In the genomic region with DNA sequence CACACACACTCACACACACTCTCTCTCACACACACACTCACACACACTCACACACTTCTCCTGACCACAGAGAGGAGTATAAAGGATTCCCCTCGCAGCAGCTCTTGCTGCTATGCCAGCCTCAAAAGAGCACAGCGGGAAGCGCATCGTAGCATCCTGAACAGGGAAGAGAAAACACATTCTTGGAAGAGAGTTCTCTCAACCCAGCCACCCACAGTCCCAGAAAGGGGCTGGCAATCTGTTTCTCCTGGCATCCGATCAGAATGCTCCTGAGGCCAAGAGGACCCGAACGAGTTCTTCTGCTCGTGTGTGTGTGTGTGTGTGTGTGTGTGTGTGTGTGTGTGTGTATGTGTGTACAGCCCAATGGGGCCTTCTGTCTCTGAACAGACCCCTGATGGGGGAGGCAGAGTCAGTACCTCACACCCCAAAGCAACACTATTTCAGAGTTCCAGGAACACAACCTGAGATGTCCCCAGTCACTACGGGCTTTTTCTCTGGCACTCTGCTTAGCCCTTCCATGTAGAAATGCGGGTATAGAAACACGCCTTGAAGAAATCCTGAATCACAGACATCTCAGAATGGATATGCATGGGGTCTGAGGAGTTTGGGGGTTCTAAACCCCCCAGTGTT, we compare ENCODE assay signal across 12 mouse cellular contexts.
DNase-seq lines count a peak whose midpoint lies in the region; ATAC-seq and TF ChIP-seq lines count a peak whose summit lies in the region.
"Had no signal": no experiment of that assay in that cellular context is flagged by ENCODE, and none has a peak within 500 bp of the region (broad histone marks: within the 10 kb centered on the region; RNA-seq: fewer than 3 reads in every experiment).

No protein-coding gene starts in this region.

- DNase-seq in midbrain, embryonic 14.5 days, result peak; percentile 25
- no peak for DNase-seq in midbrain, embryonic 11.5 days (ENCODE audit: low spot score, missing footprints)
- DNase-seq in frontal cortex, postnatal 25 days (ENCODE audit: low spot score in 2 of 2), result peak; percentile 17 to 35
- DNase-seq in left cerebral cortex, adult 8-10 months (ENCODE audit: low spot score in 2 of 2), result peak; percentile 32 to 68
- DNase-seq in adrenal gland, postnatal 25 days, result no peak
- DNase-seq in liver, postnatal 0 days, result no peak
- no peak for DNase-seq in heart, adult 8-10 months (ENCODE audit: low spot score)
- DNase-seq: kidney, postnatal 14 days; lung, adult 18-20 months had no signal

- no peak overlapping the region for H3K4me2 ChIP-seq in midbrain, embryonic 14.5 days (ENCODE audit: low read length)
- no peak overlapping the region for H3K4me2 ChIP-seq in midbrain, embryonic 11.5 days
- no peak overlapping the region for H3K4me2 ChIP-seq in liver, postnatal 0 days (ENCODE audit: low read depth, low read length)

- no peaks in the 10 kb centered on the region for H3K4me1 ChIP-seq in midbrain, embryonic 14.5 days (ENCODE audit: control insufficient read depth, insufficient read depth, low read length)
- H3K4me1 ChIP-seq in midbrain, embryonic 11.5 days (ENCODE audit: control insufficient read depth, insufficient read depth, low read length), result no peaks in the 10 kb centered on the region
- H3K4me1 ChIP-seq in liver, postnatal 0 days (ENCODE audit: insufficient read depth), result no peaks in the 10 kb centered on the region
- H3K4me1 ChIP-seq: heart, embryonic 10.5 days; midbrain, embryonic 10.5 days had no signal

- no peak for TF ChIP-seq CTCF in liver, postnatal 0 days (IDR thresholded peaks at IDR 0.05; ENCODE audit: low read depth)

- ATAC-seq in midbrain, embryonic 14.5 days (ENCODE audit: low FRiP score, low TSS enrichment), result no peak
- ATAC-seq in midbrain, embryonic 11.5 days (ENCODE audit: low FRiP score), result no peak
- ATAC-seq in CD4-positive, CD25-positive, alpha-beta regulatory T cell, adult 4 months, result no peak
- no peak for ATAC-seq in liver, postnatal 0 days

- no peak for TF ChIP-seq EP300 in liver, postnatal 0 days (IDR thresholded peaks at IDR 0.05; ENCODE audit: low read depth)

- H3K36me3 ChIP-seq in midbrain, embryonic 14.5 days (ENCODE audit: control insufficient read depth, insufficient read depth, low read length), result no peaks in the 10 kb centered on the region
- H3K36me3 ChIP-seq in midbrain, embryonic 11.5 days (ENCODE audit: control insufficient read depth, insufficient read depth, low read length), result no peaks in the 10 kb centered on the region
- no peaks in the 10 kb centered on the region for H3K36me3 ChIP-seq in liver, postnatal 0 days (replicated peaks; ENCODE audit: insufficient read depth, low read length)
- H3K36me3 ChIP-seq: heart, embryonic 10.5 days; midbrain, embryonic 10.5 days had no signal

- H3K27ac ChIP-seq in midbrain, embryonic 14.5 days (replicated peaks; ENCODE audit: low read depth, low read length), result no peak overlapping the region
- H3K27ac ChIP-seq in midbrain, embryonic 11.5 days (ENCODE audit: low read depth, low read length), result no peak overlapping the region
- no peak overlapping the region for H3K27ac ChIP-seq in liver, postnatal 0 days (ENCODE audit: low read depth)
- H3K27ac ChIP-seq: heart, embryonic 10.5 days; midbrain, embryonic 10.5 days had no signal

- 59% methylated on average over 11 of the region's 11 CpGs for WGBS in midbrain, embryonic 14.5 days
- 75% methylated on average over 11 of the region's 11 CpGs for WGBS in midbrain, embryonic 11.5 days
- WGBS in liver, postnatal 0 days (ENCODE audit: insufficient replicate concordance), result 85% methylated on average over 11 of the region's 11 CpGs

- no peak overlapping the region for H3K4me3 ChIP-seq in midbrain, embryonic 14.5 days (replicated peaks; ENCODE audit: low read depth, low read length)
- H3K4me3 ChIP-seq in midbrain, embryonic 11.5 days (ENCODE audit: low read depth, low read length), result no peak overlapping the region
- no peak overlapping the region for H3K4me3 ChIP-seq in liver, postnatal 0 days (ENCODE audit: low read depth, low read length)
- H3K4me3 ChIP-seq: heart, embryonic 10.5 days; midbrain, embryonic 10.5 days had no signal

- H3K9ac ChIP-seq in midbrain, embryonic 14.5 days (replicated peaks; ENCODE audit: low read length), result no peak overlapping the region
- no peak overlapping the region for H3K9ac ChIP-seq in midbrain, embryonic 11.5 days (ENCODE audit: low read length)
- H3K9ac ChIP-seq in liver, postnatal 0 days (replicated peaks), result no peak overlapping the region

- no peaks in the 10 kb centered on the region for H3K27me3 ChIP-seq in midbrain, embryonic 14.5 days (ENCODE audit: control insufficient read depth, insufficient read depth, low read length)
- H3K27me3 ChIP-seq in midbrain, embryonic 11.5 days (ENCODE audit: control insufficient read depth, insufficient read depth, low read length), result no peaks in the 10 kb centered on the region
- H3K27me3 ChIP-seq in liver, postnatal 0 days (ENCODE audit: insufficient read depth, low read length), result no peaks in the 10 kb centered on the region

- H3K9me3 ChIP-seq in midbrain, embryonic 14.5 days (ENCODE audit: control insufficient read depth, low read length), result no peaks in the 10 kb centered on the region
- H3K9me3 ChIP-seq in midbrain, embryonic 11.5 days (ENCODE audit: control insufficient read depth, low read length), result no peaks in the 10 kb centered on the region
- H3K9me3 ChIP-seq in liver, postnatal 0 days (ENCODE audit: low read length), result no peaks in the 10 kb centered on the region
- H3K9me3 ChIP-seq: heart, embryonic 10.5 days had no signal

Comparison
In these comparisons a context has a peak if more than half of its experiments do, and no peak if none do; other contexts are left out.
1. DNase-seq: peak in midbrain, embryonic 14.5 days (single experiment), frontal cortex, postnatal 25 days (2 of 2) and left cerebral cortex, adult 8-10 months (2 of 2); none in midbrain, embryonic 11.5 days (single experiment), adrenal gland, postnatal 25 days (single experiment), liver, postnatal 0 days (single experiment) and heart, adult 8-10 months (single experiment).